Mouse (Mus musculus) v-Abl transformed pro-B cells (cell line): Measurements from ENCODE around the gene Trip6.

Experiments
- in situ Hi-C, 2 experiments: fragments of 400-800 bp; cut with MboI; formaldehyde crosslinking; loops; one replicate each; pipeline ENCODE4 v1.15.1; 2025; ENCODE audit not compliant: unreplicated experiment in 2 of 2

Trip6 gene

DNA sequence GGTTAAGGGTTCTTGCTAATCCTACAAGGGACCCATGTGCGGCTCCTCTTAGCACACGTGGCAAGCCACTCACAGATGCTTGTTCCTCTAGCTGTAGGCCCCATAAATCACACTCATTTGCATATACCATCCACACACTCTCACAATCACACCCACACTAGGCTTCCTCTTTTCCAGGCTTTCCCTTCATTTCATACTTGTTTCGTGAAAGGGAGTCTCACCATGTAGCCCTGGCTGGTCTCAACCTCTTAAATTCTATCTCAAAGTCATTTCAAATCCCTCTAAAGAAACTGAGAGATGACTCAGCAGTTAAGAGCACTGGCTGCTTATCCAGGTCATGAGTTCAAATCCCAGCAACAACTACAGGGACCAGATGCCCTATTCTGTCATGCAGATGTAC is 8.4 kb downstream of the Trip6 start:
- in situ Hi-C loops, result no loop called here

- in situ Hi-C loops, result no loop called here
Measured at GRCm38 (mm10) chr5:137304816-137305215, 9.4 kb downstream of the Trip6 start.

DNA sequence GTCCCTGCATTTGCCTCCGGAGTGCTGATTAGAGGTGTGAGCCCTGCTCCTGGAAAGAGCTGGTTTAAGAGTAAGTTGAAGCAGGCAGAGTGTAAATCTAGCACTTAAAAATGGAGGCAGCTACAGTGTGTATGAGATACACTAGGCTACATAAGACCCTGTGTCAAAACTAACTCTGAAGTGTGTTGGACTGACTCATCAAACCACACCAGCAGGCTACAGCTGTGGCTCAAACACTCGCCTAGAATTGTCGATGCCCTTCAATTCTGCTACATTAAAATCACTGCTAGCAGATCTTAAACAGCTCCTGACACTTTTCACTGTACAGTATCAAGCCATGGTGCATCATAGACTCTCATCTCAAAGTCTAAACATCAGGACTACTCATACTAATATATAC is 10.0 kb downstream of the Trip6 start:
- in situ Hi-C loops, result no loop called here

DNA sequence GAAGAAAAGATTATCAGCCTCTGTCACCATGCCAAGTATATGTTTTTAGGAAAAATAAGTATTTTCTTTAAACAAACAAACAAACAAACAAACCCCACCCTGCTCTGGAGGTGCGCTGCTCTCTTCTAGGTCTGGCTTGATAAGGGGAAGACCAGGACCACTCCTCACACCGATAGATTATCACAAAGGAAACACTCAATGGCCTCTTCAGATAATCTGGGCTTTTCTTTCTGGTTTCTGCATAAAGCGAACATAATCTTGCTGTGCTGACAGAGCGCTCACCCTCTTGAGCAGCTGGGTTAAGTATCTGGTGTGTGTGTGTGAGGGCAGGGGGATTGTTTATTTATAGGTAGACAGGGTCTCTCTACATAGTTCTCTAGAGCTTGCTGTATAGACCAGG is 10.6 kb downstream of the Trip6 start:
- in situ Hi-C loops, result no loop called here

GRCm38 (mm10) chr5:137301253-137301652 is 13.0 kb downstream of the Trip6 start:
- in situ Hi-C loops, result no loop called here

GRCm38 (mm10) chr5:137299240-137299639 is 15.0 kb downstream of the Trip6 start:
- in situ Hi-C loops, result no loop called here

DNA sequence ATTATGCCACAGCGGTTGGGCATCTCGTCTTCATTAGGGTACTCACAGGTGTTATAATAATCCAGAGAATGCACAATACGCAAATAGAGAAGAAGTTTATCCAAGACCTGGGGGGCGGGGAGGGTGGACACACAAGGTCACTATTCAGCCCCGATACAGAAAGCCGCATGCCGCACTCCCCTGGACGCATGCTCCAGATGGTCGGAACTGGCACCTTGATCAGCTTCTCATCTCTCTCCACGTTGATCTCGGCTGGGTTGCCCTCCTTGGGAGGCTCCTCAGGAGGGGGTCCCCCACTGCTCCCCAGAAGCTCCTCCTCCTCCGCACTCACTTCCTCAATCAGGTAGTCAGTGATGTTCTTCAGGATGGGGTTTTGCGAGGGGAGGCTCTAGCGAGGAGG is 17.1 kb downstream of the Trip6 start:
- in situ Hi-C loops, result no loop called here

- in situ Hi-C loops, result no loop called here
Measured at GRCm38 (mm10) chr5:137295712-137296111, 18.5 kb downstream of the Trip6 start.

DNA sequence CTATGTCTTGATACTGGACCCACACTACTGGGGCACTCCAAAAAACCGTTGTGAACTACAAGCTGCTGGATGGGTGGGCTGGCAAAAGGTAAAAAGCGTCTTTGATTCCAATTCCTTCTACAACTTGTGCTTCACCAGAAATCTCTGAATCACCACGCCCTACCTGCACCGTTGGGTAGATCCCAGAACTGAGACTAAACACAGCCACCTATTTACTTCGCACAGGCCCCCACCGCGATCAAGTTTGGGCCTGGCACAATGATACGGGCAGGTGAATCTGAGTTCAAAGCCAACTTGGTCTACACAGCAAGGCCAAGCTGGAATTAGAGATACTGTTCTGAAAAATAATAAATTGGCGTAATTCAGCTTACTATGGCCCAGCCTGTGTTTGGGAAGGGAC is 18.9 kb downstream of the Trip6 start:
- in situ Hi-C loops, result no loop called here

GRCm38 (mm10) chr5:137294744-137295093 is 19.5 kb downstream of the Trip6 start:
- in situ Hi-C loops, result loop anchor here (5.0 kb wide), 3 partner anchors 38 to 88 kb away; partner anchors contain the start of gene Slc12a9 (in 1 of the 2)

GRCm38 (mm10) chr5:137293839-137294743 is 20.1 kb downstream of the Trip6 start, which contains the start of gene Ufsp1:
Gene Ufsp1, plus strand, starts transcription at chr5:137294629.
- in situ Hi-C loops, result loop anchor here (5.0 kb wide), 3 partner anchors 38 to 88 kb away; partner anchors contain the start of gene Slc12a9 (in 1 of the 2)

GRCm38 (mm10) chr5:137293282-137293681 is 20.9 kb downstream of the Trip6 start:
- in situ Hi-C loops, result loop anchor here (5.0 kb wide), 3 partner anchors 39 to 89 kb away; partner anchors contain the start of gene Slc12a9 (in 1 of the 2)

DNA sequence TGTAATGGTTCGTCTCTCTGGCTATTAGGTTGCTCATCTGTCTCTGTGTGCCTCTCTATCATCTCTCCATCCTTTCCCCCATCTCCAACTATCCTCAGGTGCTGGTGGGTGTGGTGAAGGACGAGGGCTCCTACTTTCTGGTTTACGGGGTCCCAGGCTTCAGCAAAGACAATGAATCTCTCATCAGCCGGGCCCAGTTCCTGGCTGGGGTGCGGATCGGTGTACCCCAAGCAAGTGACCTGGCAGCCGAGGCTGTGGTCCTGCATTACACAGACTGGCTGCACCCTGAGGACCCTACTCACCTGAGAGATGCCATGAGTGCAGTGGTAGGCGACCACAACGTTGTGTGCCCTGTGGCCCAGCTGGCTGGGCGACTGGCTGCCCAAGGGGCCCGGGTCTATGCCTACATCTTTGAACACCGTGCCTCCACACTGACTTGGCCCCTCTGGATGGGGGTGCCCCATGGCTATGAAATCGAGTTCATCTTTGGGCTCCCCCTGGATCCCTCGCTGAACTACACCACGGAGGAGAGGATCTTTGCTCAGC is 22.8 kb downstream of the Trip6 start:
- in situ Hi-C loops, result loop anchor here (5.0 kb wide), 3 partner anchors 41 to 91 kb away; partner anchors contain the start of gene Slc12a9 (in 1 of the 2)

DNA sequence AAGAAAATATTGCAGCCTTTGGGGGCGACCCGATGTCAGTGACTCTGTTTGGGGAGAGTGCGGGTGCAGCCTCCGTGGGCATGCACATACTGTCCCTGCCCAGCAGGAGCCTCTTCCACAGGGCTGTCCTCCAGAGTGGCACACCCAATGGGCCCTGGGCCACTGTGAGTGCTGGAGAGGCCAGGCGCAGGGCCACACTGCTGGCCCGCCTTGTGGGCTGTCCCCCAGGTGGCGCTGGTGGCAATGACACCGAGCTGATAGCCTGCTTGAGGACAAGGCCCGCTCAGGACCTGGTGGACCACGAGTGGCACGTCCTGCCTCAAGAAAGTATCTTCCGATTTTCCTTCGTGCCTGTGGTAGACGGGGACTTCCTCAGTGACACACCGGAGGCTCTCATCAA is 23.5 kb downstream of the Trip6 start:
- in situ Hi-C loops, result loop anchor here (5.0 kb wide), 3 partner anchors 42 to 92 kb away; partner anchors contain the start of gene Slc12a9 (in 1 of the 2)

GRCm38 (mm10) chr5:137289591-137290365 is 24.4 kb downstream of the Trip6 start:
- in situ Hi-C loops, result loop anchor here (5.0 kb wide), 5 partner anchors 43 to 157 kb away; partner anchors contain the start of gene Slc12a9 (in 1 of the 2)

DNA sequence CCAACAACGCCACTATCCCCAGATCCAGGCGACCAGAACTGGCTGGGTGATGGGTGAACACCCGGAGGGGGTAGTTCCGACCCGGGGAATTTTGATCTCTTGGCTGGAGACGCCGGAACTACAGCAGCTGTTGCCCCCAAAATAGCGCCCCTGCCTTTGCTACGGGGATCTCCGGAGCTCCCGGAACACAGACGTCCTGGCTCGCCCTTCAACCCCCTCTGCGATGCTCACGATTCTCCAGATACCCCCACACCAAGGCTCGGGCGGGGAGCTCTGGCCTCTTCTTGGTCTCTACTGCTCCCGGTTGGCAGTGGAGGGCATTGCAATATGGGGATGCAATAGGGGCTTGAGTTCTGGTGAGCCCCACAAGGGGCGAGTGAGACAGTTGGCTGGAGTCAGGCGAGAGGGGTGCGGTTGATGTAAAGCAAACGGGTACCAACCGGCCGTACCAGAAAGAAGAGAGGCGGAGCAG is 25.2 kb downstream of the Trip6 start:
- in situ Hi-C loops, result loop anchor here (5.0 kb wide), 3 partner anchors 93 to 157 kb away; no protein-coding TSS in a partner anchor

DNA sequence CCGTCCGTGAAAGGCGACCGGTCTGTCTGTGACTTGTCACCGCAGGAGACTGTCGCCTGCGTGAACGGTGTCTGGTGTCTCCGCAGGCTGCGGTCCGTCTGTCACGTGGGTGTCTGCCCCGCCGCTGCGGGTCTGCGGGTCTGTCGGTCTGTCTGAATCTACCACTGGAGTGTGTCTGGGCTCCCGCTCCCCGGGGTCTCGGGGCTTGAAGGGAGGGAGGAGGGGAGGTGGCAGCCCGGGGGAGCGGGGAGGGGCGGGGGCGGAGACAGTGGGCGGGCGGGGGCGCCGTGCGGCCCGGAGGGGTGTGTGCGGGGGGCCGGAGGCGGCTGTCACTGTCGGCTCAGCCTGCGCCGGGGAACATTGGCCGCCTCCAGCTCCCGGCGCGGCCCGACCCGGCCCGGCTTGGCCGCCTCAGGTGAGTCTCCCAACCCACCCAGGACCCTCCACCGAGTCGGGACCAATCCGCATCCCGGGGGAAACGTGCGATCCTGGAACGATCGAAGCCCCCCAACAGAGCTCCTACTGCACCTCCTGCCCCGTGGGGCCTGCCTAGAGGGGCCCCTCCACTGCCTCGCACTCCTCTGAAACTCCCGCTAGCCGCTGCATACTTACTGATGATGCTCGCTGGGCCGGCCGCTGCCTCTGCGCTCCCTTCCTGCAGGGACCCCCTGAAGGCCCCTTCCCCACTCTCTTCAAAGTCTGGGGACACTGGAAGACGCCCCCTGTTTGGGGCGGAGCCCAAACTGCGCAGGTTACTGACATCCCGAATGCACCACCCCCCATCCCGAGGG is 26.1 kb downstream of the Trip6 start:
- in situ Hi-C loops, result loop anchor here (5.0 kb wide), 3 partner anchors 94 to 156 kb away; no protein-coding TSS in a partner anchor

GRCm38 (mm10) chr5:137287032-137287952 is 26.9 kb downstream of the Trip6 start, which contains the start of gene Ache:
Gene Ache, plus strand, starts transcription at chr5:137287519.
- in situ Hi-C loops, result loop anchor here (5.0 kb wide), 3 partner anchors 95 to 155 kb away; no protein-coding TSS in a partner anchor
